Mouse (Mus musculus): ENCODE measurements around the gene Tlr12.

GRCm38 (mm10) chr4:128607661-128608060, 10.8 kb downstream of the Tlr12 start:
- TF ChIP-seq CTCF (IDR thresholded peaks at IDR 0.05; ENCODE audit: low read depth) (no peak), EP300 (IDR thresholded peaks at IDR 0.05; ENCODE audit: low read depth) (no peak)
